Mouse (Mus musculus): ENCODE measurements around the gene Sema4d. TPM values are rescaled to one million over a fixed set of nuclear protein-coding genes. Genes with fewer than 3 reads are reported as not detected.

Sema4d gene
- polyA plus RNA-seq, 1 experiment from 2014 or later = 24.6 TPM

- H3K27ac ChIP-seq (ENCODE audit: low read length) = no peak overlapping the region
- no peaks in the 10 kb centered on the region; the same call in 1 of the 2 replicates for H3K9me3 ChIP-seq (ENCODE audit: control insufficient read depth, low read length)
- no peak overlapping the region for H3K4me2 ChIP-seq (ENCODE audit: low read length)
- H3K27me3 ChIP-seq (replicated peaks; ENCODE audit: control insufficient read depth, insufficient read depth, low read length) = no peaks in the 10 kb centered on the region
- 85% methylated on average over 4 of the region's 4 CpGs for WGBS
- H3K9ac ChIP-seq (replicated peaks; ENCODE audit: low read depth, low read length) = no peak overlapping the region
- no peak for ATAC-seq
- H3K36me3 ChIP-seq (ENCODE audit: control insufficient read depth, insufficient read depth) = no peaks in the 10 kb centered on the region
- peaks cover 15% of the 10 kb centered on the region for H3K4me1 ChIP-seq (replicated peaks; ENCODE audit: control insufficient read depth, insufficient read depth, low read length)
- H3K4me3 ChIP-seq (replicated peaks; ENCODE audit: low read length) = no peak overlapping the region
Observed at GRCm38 (mm10) chr13:51786616-51787015, 6.9 kb downstream of the Sema4d start.

DNA sequence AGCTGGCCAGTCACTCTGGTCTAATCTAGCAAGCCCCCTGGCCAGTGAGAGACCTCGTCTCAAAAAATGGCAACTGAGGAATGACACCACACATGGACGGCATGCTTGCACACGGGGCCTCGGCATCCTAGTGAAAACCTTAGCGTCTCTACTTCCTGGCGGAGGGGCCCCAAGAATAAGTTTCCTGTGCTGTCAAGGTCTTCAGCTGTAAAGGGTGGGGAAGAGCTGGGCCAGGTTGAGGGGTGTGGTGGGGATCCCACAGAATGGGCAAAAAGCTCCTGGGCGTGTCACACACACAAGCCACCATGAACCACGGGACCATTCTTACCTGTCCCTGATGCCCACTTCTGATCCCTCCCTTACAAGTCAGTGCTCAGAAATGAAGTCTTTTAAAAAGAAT, 9.1 kb downstream of the Sema4d start:
- Histone ChIP-seq H3K27ac (ENCODE audit: low read length) (no peak overlapping the region), H3K9ac (replicated peaks; ENCODE audit: low read depth, low read length) (no peak overlapping the region), H3K4me3 (replicated peaks; ENCODE audit: low read length) (no peak overlapping the region), H3K36me3 (ENCODE audit: control insufficient read depth, insufficient read depth) (no peaks in the 10 kb centered on the region), H3K4me2 (ENCODE audit: low read length) (no peak overlapping the region), H3K27me3 (replicated peaks; ENCODE audit: control insufficient read depth, insufficient read depth, low read length) (no peaks in the 10 kb centered on the region), H3K9me3 (ENCODE audit: control insufficient read depth, low read length) (no peaks in the 10 kb centered on the region; the same call in 1 of the 2 replicates), H3K4me1 (replicated peaks; ENCODE audit: control insufficient read depth, insufficient read depth, low read length) (peaks cover under 1% of the 10 kb centered on the region)
- 94% methylated on average over 8 of the region's 8 CpGs for WGBS
- no peak for ATAC-seq

GRCm38 (mm10) chr13:51783857-51784256, 9.7 kb downstream of the Sema4d start:
- Histone ChIP-seq H3K4me3 (replicated peaks; ENCODE audit: low read length) (no peak overlapping the region), H3K4me1 (replicated peaks; ENCODE audit: control insufficient read depth, insufficient read depth, low read length) (peaks cover 6% of the 10 kb centered on the region), H3K4me2 (ENCODE audit: low read length) (no peak overlapping the region), H3K36me3 (ENCODE audit: control insufficient read depth, insufficient read depth) (no peaks in the 10 kb centered on the region), H3K9ac (replicated peaks; ENCODE audit: low read depth, low read length) (no peak overlapping the region), H3K27me3 (replicated peaks; ENCODE audit: control insufficient read depth, insufficient read depth, low read length) (no peaks in the 10 kb centered on the region), H3K27ac (ENCODE audit: low read length) (no peak overlapping the region), H3K9me3 (ENCODE audit: control insufficient read depth, low read length) (no peaks in the 10 kb centered on the region; the same call in 1 of the 2 replicates)
- WGBS = 72% methylated on average over 6 of the region's 6 CpGs
- ATAC-seq = no peak

DNA sequence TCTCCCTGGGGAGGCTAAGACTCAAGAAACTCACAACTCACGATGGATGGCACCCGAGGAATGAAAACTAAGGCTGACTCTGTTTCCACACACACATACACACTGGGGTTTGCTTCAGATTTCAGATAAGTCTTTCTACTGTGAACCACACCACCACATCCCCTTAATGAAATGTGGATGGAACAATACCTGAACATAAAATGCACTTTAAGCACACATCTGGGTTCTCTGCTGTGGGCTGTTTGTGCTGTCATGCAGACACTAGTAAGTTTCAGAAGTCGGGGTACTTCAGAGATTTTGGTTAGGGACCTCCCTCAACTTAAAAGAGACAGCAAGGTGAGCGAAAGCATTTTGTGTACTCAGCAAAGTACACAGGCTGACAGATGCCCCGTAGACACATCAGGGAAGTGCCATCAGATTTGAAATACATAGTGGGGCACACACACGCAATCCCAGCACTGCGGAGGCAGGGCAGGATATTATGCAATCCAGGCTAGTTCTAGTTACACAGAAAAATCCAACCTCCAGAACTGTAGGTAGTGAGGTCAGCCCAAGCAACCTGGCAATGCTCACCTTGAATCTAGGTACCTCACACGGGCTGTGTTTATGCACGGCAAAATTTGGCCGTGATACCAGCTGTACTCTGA, 12.9 kb downstream of the Sema4d start:
- Histone ChIP-seq H3K27ac (ENCODE audit: low read length) (no peak overlapping the region), H3K4me1 (replicated peaks; ENCODE audit: control insufficient read depth, insufficient read depth, low read length) (peaks cover 35% of the 10 kb centered on the region), H3K4me2 (ENCODE audit: low read length) (no peak overlapping the region), H3K9me3 (ENCODE audit: control insufficient read depth, low read length) (no peaks in the 10 kb centered on the region), H3K9ac (replicated peaks; ENCODE audit: low read depth, low read length) (no peak overlapping the region), H3K27me3 (replicated peaks; ENCODE audit: control insufficient read depth, insufficient read depth, low read length) (no peaks in the 10 kb centered on the region), H3K36me3 (ENCODE audit: control insufficient read depth, insufficient read depth) (no peaks in the 10 kb centered on the region), H3K4me3 (replicated peaks; ENCODE audit: low read length) (no peak overlapping the region)
- 93% methylated on average over 10 of the region's 10 CpGs for WGBS
- no peak for ATAC-seq

- WGBS = 78% methylated on average over 25 of the region's 25 CpGs
- Histone ChIP-seq H3K4me3 (replicated peaks; ENCODE audit: low read length) (no peak overlapping the region), H3K27me3 (replicated peaks; ENCODE audit: control insufficient read depth, insufficient read depth, low read length) (no peaks in the 10 kb centered on the region), H3K36me3 (ENCODE audit: control insufficient read depth, insufficient read depth) (no peaks in the 10 kb centered on the region), H3K9me3 (ENCODE audit: control insufficient read depth, low read length) (no peaks in the 10 kb centered on the region), H3K27ac (ENCODE audit: low read length) (peak overlapping the region; percentile 74), H3K9ac (replicated peaks; ENCODE audit: low read depth, low read length) (no peak overlapping the region), H3K4me1 (replicated peaks; ENCODE audit: control insufficient read depth, insufficient read depth, low read length) (peaks cover 37% of the 10 kb centered on the region), H3K4me2 (ENCODE audit: low read length) (no peak overlapping the region)
- no peak for ATAC-seq
Observed at GRCm38 (mm10) chr13:51778983-51779962, 14.3 kb downstream of the Sema4d start.

DNA sequence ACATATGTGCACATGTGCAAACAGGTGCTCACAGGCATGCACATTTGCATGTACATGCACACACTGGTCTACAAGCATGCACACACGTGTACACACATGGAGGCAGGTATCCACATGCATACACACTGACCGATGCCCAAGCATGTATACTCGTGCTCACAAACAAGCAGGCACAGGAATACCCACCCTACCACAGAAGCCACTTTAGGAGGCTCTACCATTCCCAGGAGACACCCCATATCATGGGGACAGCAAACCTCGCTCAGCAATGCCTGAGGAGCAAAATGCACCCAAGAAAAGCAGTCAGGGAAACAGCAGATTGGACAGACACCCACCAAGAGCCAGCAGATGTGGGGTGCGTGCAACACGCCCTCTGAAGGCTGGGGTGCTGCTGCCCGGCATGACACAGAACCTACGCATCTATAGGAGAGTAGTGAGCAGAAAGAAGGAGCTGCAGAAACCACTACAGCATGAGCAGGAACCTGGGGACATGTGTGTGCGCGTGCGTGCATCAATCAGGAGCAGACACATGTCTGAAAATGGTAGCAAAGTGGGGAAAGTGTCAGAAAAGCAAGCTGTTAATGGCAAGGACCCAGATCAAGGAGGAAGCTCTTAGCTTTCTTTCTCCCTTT, 15.1 kb downstream of the Sema4d start:
- peak overlapping the region; percentile 74 for H3K27ac ChIP-seq (ENCODE audit: low read length)

DNA sequence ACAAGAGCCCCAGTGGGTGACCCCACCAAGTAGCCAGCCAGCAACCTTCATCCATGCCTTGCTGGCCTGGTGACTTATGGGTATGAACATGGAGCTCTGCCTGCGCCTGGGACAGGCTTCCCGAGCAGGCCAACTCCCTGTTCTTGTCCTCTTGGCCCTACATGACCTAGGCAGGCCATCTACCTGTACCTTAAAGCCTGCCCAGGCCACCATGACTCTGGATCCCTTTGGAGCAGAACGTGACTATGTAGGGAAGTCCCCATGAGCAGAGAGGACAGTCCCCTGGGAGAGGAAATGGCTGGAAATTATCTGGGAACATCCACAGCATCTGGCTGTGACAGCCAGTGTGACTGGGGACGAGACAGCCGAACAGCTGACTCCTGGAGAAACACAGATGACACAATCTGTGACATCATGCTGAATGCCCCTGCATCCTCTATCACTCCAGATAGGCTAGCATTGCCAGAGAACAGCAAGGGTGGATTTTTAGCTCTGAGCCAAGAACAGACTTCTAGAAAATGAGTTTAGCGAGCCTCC, 15.7 kb downstream of the Sema4d start:
- peak; percentile 10 for ATAC-seq
- peak overlapping the region; percentile 12 for H3K9ac ChIP-seq (replicated peaks; ENCODE audit: low read depth, low read length)
- WGBS = 41% methylated on average over 6 of the region's 6 CpGs
- H3K27ac ChIP-seq (ENCODE audit: low read length) = peak overlapping the region; percentile 82
- no peaks in the 10 kb centered on the region for H3K27me3 ChIP-seq (replicated peaks; ENCODE audit: control insufficient read depth, insufficient read depth, low read length)
- no peak overlapping the region for H3K4me3 ChIP-seq (replicated peaks; ENCODE audit: low read length)
- H3K4me2 ChIP-seq (ENCODE audit: low read length) = peak overlapping the region; percentile 25; the same call in 1 of the 2 replicates
- no peaks in the 10 kb centered on the region for H3K9me3 ChIP-seq (ENCODE audit: control insufficient read depth, low read length)
- peaks cover 37% of the 10 kb centered on the region for H3K4me1 ChIP-seq (replicated peaks; ENCODE audit: control insufficient read depth, insufficient read depth, low read length)
- H3K36me3 ChIP-seq (ENCODE audit: control insufficient read depth, insufficient read depth) = no peaks in the 10 kb centered on the region

More for the DNA sequence above, 15.1 kb downstream of the Sema4d start:
- Histone ChIP-seq H3K27me3 (replicated peaks; ENCODE audit: control insufficient read depth, insufficient read depth, low read length) (no peaks in the 10 kb centered on the region), H3K36me3 (ENCODE audit: control insufficient read depth, insufficient read depth) (no peaks in the 10 kb centered on the region), H3K4me1 (replicated peaks; ENCODE audit: control insufficient read depth, insufficient read depth, low read length) (peaks cover 37% of the 10 kb centered on the region), H3K4me2 (ENCODE audit: low read length) (no peak overlapping the region), H3K4me3 (replicated peaks; ENCODE audit: low read length) (no peak overlapping the region), H3K9me3 (ENCODE audit: control insufficient read depth, low read length) (no peaks in the 10 kb centered on the region), H3K9ac (replicated peaks; ENCODE audit: low read depth, low read length) (no peak overlapping the region)
- 78% methylated on average over 11 of the region's 11 CpGs for WGBS
- ATAC-seq = no peak

GRCm38 (mm10) chr13:51777048-51777737, 16.4 kb downstream of the Sema4d start:
- 4% methylated on average over 11 of the region's 11 CpGs for WGBS
- Histone ChIP-seq H3K4me2 (ENCODE audit: low read length) (peak overlapping the region; percentile 25), H3K4me3 (replicated peaks; ENCODE audit: low read length) (no peak overlapping the region), H3K4me1 (replicated peaks; ENCODE audit: control insufficient read depth, insufficient read depth, low read length) (peaks cover 37% of the 10 kb centered on the region), H3K9me3 (ENCODE audit: control insufficient read depth, low read length) (no peaks in the 10 kb centered on the region), H3K9ac (replicated peaks; ENCODE audit: low read depth, low read length) (peak overlapping the region; percentile 12), H3K27ac (ENCODE audit: low read length) (peak overlapping the region; percentile 82), H3K27me3 (replicated peaks; ENCODE audit: control insufficient read depth, insufficient read depth, low read length) (no peaks in the 10 kb centered on the region), H3K36me3 (ENCODE audit: control insufficient read depth, insufficient read depth) (no peaks in the 10 kb centered on the region)
- peak; percentile 89 for ATAC-seq

Data from forebrain, embryonic 16.5 days (tissue).